Mouse (Mus musculus) liver, adult 2 months (tissue): Measurements from ENCODE around the gene Fam124b. TPM values are rescaled to one million over a fixed set of nuclear protein-coding genes. Genes with fewer than 3 reads are reported as not detected.

ENCODE experiments used
- DNase-seq: peaks from one replicate; pipeline ENCODE4 v3.0.0-alpha.2; 2011; ENCODE audit warnings: low read depth, low spot score; ENCODE audit errors: extremely low read depth
- H3K27ac ChIP-seq: fragments of 200-500 bp; replicated peaks from 2 replicates; pipeline ENCODE4 v1.5.1; 2012; ENCODE audit warnings: low read depth, mild to moderate bottlenecking, control low read depth, inconsistent platforms, low read length; ENCODE audit not compliant: insufficient read depth
- H3K27me3 ChIP-seq: fragments of 200-500 bp; 2 replicates; pipeline ENCODE4 v1.6.1; 2012; ENCODE audit warnings: mild to moderate bottlenecking, moderate library complexity, low read length, inconsistent platforms; ENCODE audit not compliant: control insufficient read depth, insufficient read depth
- H3K36me3 ChIP-seq: fragments of 200-500 bp; 2 replicates; pipeline ENCODE4 v1.6.1; 2012; ENCODE audit warnings: low read length, inconsistent platforms; ENCODE audit not compliant: control insufficient read depth, insufficient read depth
- H3K4me1 ChIP-seq: fragments of 200-500 bp; 2 replicates; pipeline ENCODE4 v1.6.1; 2011; ENCODE audit warnings: low read length; ENCODE audit not compliant: control insufficient read depth, insufficient read depth
- H3K4me3 ChIP-seq: fragments of 200-500 bp; 2 replicates; pipeline ENCODE4 v1.5.1; 2011; ENCODE audit warnings: low read depth, mild to moderate bottlenecking, control low read depth, low read length, moderate library complexity; ENCODE audit not compliant: insufficient read depth
- H3K79me2 ChIP-seq: fragments of 200-500 bp; 2 replicates; pipeline ENCODE4 v1.6.1; 2012; ENCODE audit warnings: inconsistent platforms, mild to moderate bottlenecking, low read length, moderate library complexity; ENCODE audit not compliant: control insufficient read depth, insufficient read depth
- H3K9ac ChIP-seq: fragments of 200-500 bp; 2 replicates; pipeline ENCODE4 v1.6.1; 2012; ENCODE audit warnings: low read depth, mild to moderate bottlenecking, control low read depth, inconsistent platforms, low read length
- CTCF ChIP-seq: fragments of 200-500 bp; IDR thresholded peaks from 2 replicates; pipeline ENCODE4 v1.5.1; 2011; ENCODE audit warnings: low read depth, low read length, control low read depth
- POLR2A ChIP-seq: fragments of 200-500 bp; IDR thresholded peaks from 2 replicates; pipeline ENCODE4 v1.6.1; 2011; ENCODE audit warnings: low read length, control low read depth; ENCODE audit not compliant: insufficient read depth; ENCODE audit errors: extremely low read depth
- WGBS: fragments of 180-500 bp; shearing (Covaris S2); methylation state at CpG from one replicate; pipeline ENCODE4 v1.1.7; 2018; 5-methylcytosine and 5-hydroxymethylcytosine counted together
- polyA plus RNA-seq: library from polyadenylated mRNA; depleted of rRNA; stranded (reverse); fragments of >200 nt; gene quantifications from 2 replicates; pipeline ENCODE4 v1.2.3, GENCODE M21; 2012
- total RNA-seq: library from RNA; depleted of rRNA; stranded (reverse); fragments of >200 nt; gene quantifications from 2 replicates; pipeline ENCODE4 v1.2.3, GENCODE M21; 2014

Fam124b gene
- total and polyA plus RNA-seq, 2 experiments, result not detected

DNA sequence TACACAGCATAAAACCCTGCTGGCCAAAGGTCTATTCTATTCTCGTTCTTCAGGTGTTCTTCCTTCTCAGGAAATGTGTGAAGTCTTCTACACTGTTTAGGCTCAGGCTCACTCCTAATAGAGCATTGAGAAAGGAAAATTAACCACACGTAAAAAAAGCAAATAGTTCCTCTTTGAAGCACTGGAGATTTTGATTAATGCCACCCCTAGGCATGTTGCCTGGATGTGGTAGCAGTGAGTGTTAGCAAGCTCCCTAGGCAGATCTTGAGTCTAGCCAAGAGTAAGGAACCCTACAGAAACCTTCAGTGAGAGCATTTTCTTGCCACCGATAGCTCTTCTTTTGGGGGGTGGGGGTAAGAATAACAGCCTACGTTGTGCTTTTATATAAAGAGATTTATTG lies 51.7 kb downstream of the Fam124b start:
- TF ChIP-seq POLR2A, result no peak
- no peak for TF ChIP-seq CTCF
- DNase-seq, result no peak
- H3K4me3 ChIP-seq, result no peak overlapping the region
- no peak overlapping the region for H3K9ac ChIP-seq
- no peaks in the 10 kb centered on the region for H3K36me3 ChIP-seq
- no peaks in the 10 kb centered on the region for H3K79me2 ChIP-seq
- no peaks in the 10 kb centered on the region for H3K4me1 ChIP-seq
- 77% methylated on average over 4 of the region's 4 CpGs for WGBS
- no peaks in the 10 kb centered on the region for H3K27me3 ChIP-seq
- H3K27ac ChIP-seq, result no peak overlapping the region

DNA sequence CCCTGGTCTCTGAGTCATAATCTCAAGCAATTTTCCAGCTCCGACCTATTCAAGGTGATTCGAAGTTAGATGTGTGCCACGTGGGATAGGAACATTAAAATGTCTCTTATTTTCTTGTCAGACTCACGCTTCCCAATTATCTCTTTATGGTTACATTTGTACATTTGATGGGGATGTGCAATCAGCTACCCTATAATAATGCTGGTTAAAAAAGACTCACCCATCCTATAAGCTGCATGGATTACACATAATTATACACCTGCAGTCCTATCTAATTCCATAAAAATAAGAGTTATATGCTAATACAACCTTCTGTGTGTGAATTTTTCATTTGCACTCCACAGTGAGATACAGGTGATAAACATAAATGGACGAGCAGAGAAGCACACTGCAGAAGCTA lies 52.9 kb downstream of the Fam124b start:
- Histone ChIP-seq H3K27ac (no peak overlapping the region), H3K27me3 (no peaks in the 10 kb centered on the region), H3K36me3 (no peaks in the 10 kb centered on the region), H3K4me1 (no peaks in the 10 kb centered on the region), H3K4me3 (no peak overlapping the region), H3K79me2 (no peaks in the 10 kb centered on the region), H3K9ac (no peak overlapping the region)
- DNase-seq, result no peak
- no peak for TF ChIP-seq CTCF
- TF ChIP-seq POLR2A, result no peak
- WGBS, result 68% methylated on average over 5 of the region's 5 CpGs

DNA sequence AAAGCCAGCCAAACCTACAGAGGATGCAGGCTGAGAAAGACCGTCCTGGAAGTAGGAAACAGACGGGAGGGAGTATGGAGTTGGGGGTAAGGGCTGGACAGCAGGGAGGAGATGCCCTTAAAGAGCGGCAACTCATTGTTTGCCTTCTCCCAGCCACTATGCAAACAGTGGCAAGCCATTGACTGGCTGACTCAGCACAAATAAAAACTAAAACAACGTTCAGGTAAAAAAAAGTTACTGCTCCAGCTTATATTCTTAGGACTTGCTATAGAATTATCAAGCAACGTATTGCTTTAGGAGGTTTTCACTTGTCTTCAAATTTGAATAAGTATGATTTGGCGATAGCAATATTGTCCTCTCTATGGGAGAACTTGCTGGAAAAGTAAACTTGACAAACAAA lies 55.3 kb downstream of the Fam124b start:
- Histone ChIP-seq H3K4me1 (no peaks in the 10 kb centered on the region), H3K36me3 (no peaks in the 10 kb centered on the region), H3K9ac (no peak overlapping the region), H3K27me3 (no peaks in the 10 kb centered on the region), H3K27ac (no peak overlapping the region), H3K79me2 (no peaks in the 10 kb centered on the region), H3K4me3 (no peak overlapping the region)
- 38% methylated on average over 6 of the region's 6 CpGs for WGBS
- DNase-seq, result no peak
- TF ChIP-seq CTCF, result no peak
- TF ChIP-seq POLR2A, result no peak

DNA sequence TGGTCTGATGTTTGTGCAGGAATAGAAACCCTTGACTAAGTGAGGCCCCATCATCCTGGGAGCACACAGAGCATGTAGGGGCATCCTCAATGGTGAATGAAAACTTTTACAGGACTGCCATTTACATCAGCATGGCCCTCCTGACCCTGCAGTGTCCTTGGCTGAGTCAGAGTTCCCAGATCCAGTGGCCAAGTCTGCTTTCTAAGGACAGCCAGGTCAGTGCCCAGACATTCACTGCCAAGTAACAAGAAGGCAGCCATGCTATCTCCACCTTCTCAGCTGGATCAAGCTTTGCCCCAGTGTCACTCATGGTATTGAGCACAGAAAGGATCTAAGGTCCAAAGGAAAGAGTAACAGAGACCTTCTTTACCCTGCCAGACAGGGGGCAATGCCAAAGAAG lies 58.7 kb downstream of the Fam124b start:
- Histone ChIP-seq H3K79me2 (no peaks in the 10 kb centered on the region), H3K36me3 (no peaks in the 10 kb centered on the region), H3K9ac (no peak overlapping the region), H3K27me3 (no peaks in the 10 kb centered on the region), H3K4me3 (no peak overlapping the region), H3K4me1 (no peaks in the 10 kb centered on the region), H3K27ac (no peak overlapping the region)
- DNase-seq, result no peak
- TF ChIP-seq POLR2A (no peak), CTCF (no peak)

DNA sequence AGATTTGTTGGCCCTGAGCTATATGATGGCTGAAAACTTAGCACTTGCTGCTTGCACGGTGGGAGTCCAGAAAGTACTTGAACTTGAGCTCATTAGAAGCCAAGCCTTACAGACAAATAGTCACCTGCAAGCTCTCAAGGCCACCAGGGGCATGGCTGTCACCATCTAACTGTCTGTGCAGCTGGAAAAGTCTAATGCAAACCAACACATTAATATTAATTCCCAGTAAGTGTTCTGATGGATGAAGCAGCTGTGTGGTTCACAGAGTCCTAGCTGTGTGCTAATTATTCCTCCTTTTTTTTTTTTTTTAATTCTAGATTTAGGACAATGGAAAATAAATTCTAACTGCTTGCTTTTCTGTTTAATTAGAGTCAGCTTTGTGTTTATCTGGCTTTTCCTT lies 63.4 kb downstream of the Fam124b start:
- Histone ChIP-seq H3K79me2 (no peaks in the 10 kb centered on the region), H3K9ac (no peak overlapping the region), H3K4me3 (no peak overlapping the region), H3K4me1 (no peaks in the 10 kb centered on the region), H3K36me3 (no peaks in the 10 kb centered on the region), H3K27me3 (no peaks in the 10 kb centered on the region), H3K27ac (no peak overlapping the region)
- no peak for DNase-seq
- TF ChIP-seq POLR2A (no peak), CTCF (no peak)
- 63% methylated on average over 1 of the region's 1 CpGs for WGBS

DNA sequence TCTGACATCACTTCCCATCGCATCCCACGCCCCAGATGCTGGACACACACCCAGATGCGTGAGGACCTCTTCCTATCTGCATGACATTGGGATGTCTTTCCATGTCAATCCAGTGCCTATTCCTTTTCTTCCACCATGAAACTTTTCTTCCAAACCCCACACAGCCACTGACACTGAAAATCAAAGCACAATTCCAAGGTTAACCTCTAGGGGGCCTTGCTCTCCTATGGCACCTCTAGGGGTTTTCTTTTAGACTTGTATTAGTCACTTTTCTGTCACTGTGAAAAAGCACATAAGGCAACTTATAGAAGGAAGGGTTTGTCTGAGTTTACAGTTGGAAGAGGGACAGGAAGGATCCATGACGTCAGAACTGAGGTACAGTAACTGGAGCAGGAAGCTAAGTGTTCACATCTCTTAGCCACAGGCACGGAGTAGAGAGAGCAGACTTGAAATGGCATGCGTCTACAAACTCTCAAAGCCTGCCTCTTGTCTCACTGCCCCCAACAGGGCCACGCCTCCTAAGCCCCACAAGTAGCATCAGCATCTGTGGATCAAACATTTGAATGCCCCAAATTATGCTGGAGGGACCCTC lies 65.1 kb downstream of the Fam124b start:
- 75% methylated on average over 7 of the region's 7 CpGs for WGBS
- H3K9ac ChIP-seq, result no peak overlapping the region
- H3K79me2 ChIP-seq, result no peaks in the 10 kb centered on the region
- no peaks in the 10 kb centered on the region for H3K4me1 ChIP-seq
- no peak overlapping the region for H3K27ac ChIP-seq
- H3K4me3 ChIP-seq, result no peak overlapping the region
- H3K36me3 ChIP-seq, result no peaks in the 10 kb centered on the region
- H3K27me3 ChIP-seq, result no peaks in the 10 kb centered on the region
- DNase-seq, result no peak
- TF ChIP-seq CTCF (no peak), POLR2A (no peak)
